Mouse (Mus musculus): ENCODE measurements at regions not wholly inside any gene's neighbourhood (a gene's known extent, or its start where the extent isn't known, plus 50 kb on each side); places are given as distances from the start of the nearest gene placed in this dataset.

DNA sequence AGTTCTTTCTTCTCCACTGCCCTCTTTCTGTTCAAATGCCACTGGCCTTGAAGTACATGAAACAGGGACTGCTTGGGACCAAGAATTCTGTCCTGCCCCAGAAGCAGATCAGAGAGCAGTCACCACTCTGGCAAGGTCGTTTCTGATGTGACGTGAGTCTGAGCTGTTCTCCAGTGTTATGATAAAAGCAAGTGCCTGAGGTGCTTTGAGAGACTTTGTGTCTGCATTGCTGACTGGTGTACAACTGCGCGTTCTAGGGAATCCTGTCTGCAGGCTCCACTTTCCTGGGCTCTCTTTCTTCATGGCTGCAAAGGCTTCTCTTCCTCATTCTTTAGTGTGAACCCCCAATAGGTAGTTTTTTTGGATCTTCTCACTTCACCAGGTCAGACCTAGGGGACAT, 356.8 kb upstream of the Acvr2a start:
- no peak for DNase-seq (ENCODE audit: low spot score)

DNA sequence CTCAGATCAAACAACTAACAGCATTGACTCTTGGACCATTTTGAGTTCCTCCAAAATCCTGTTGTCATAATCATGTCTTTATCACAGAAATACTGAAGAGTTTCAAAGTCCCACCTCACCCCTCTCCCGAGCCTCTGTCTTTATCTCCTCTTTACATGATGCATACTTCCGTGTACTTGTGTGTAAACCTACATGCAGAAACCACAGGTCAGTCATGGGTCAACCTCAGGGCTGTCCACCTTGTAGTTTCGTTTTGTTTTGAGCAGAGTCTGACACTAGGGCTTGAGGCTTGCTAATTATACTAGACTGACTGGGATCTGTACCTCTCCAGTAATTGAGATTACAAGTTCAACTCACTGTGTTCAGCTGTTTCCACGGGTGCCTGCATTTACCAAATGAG, 348.4 kb upstream of the Acvr2a start:
- no peak for DNase-seq (ENCODE audit: low spot score)

DNA sequence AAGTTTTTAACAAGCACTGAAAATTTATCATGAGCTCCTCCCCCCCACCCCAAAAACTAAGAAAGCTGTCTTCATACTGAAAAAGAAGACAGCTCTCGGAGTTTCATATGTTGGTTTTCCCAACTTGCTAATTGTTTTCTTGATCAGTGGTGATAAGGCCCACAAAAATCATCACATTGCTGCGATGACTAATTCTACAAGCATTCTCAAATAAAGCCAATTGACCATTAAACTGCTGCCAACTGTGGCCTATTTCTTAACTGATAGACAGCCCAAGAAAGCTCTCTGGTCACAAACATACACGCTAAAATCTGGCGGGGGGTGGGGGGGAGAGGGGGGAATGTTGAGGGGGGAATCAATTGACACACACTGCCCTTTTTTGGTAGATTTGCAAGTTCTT, 345.0 kb upstream of the Acvr2a start:
- DNase-seq (ENCODE audit: low spot score): no peak

DNA sequence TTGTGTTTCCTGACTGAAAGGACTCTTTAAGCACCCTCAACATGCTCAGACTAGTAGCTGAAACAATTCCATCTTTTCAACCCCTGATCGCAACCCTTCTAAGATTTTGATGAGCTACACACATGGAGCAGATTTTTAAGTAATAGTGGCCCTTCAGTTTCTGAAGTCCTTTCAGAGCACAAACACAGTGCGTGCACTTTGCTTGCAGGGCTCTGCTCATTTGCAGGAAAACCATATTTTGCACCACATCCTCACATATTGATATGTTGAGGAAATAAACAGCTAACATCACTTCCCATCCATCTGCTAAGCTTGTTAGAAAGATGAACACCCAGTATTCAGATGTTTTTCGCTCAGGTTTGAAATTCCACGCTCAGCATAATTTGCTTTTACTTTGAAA, 344.6 kb upstream of the Acvr2a start:
- DNase-seq (ENCODE audit: low spot score): no peak

DNA sequence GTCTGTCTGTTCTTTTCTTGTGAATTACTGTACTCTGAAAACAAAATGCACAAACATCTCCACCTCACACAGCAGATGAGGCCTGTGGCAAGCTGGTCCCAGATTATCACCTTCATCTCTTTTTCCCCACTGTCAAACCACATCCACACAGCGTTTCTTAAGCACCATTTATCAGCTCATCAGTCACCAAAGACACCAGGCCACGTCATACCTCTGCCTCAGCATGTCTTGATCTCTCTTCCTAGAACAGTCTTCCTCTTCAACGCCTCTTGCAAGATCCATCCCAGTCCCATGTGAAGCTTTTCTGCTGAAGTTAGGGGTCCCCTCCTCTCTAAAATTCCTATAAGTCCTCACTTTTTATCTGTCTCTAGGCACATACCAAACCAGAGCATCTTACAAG, 340.8 kb upstream of the Acvr2a start:
- no peak for DNase-seq (ENCODE audit: low spot score)

DNA sequence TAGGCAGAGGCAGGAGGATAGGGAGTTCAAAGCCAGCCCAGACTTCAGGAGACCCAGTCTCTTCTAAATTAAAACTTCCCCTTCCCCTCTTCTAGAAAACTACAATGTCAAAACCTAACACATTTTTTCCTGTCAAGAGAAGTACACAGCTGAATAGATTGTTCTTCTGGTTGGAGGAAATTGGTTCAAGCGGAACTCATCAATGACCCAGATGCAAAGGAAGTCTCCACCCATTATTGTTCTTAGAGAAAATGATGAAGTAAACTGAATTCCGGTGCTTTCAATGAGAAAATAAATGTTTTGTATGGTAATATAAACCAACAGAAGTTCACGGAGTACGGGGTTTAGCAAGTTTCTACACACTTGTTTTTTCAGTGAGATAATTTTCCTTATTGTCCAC, 339.3 kb upstream of the Acvr2a start:
- no peak for DNase-seq (ENCODE audit: low spot score)

DNA sequence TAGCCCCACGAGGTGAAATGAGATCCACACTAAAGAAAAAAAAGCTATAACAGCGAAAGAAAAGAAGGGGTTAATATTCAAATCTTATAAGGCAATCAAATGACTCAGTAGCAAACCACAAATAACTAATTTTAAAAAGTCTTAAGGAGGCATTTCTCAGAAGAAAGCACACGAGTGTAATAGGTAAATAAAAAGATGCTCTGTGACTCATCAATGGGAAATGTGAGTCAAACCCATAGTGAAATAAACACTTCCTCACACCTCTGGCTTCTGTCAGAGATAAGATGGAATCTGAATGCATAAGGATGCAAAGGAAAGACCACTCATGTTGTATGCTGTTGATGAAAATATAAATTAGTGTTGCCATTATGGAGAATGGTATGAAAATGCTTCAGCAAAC, 337.1 kb upstream of the Acvr2a start:
- DNase-seq (ENCODE audit: low spot score): no peak

DNA sequence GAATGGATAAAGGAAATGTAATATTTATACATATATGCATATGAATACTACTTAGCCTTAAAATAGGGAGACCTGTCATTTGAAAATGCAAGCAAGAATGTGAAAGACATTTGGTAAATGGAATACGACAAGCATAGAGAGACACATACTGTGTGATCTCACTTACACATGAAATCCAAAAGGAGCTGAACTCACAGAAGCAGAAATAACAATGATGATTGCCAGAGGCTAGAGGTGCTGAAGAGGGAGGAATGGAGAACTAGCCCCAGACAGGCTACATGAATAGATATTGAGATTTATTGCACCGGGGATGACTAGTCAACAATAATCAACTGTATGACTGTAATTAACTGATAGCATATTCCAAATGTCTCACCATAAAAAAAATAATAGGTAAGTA, 336.6 kb upstream of the Acvr2a start:
- DNase-seq (ENCODE audit: low spot score): no peak

DNA sequence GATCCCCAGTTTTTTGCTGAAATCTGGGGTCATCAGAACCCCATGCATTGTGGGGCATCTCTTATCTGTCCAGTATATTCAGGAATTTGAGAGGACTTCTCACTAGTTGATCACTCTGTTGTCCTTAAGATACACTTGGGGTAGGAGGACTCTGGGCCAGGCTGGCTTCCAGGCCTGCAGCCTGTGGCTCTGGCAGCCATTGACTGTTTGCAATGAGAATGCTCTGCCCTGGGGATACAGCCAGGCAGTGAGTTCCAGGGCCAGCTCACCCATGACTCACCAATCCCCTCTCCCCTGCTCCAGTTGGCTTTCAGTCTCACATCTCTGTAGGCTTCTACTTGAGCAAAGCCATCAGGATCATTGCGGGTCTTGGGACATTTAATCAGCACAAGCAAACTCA, 334.3 kb upstream of the Acvr2a start:
- no peak for DNase-seq (ENCODE audit: low spot score)

DNA sequence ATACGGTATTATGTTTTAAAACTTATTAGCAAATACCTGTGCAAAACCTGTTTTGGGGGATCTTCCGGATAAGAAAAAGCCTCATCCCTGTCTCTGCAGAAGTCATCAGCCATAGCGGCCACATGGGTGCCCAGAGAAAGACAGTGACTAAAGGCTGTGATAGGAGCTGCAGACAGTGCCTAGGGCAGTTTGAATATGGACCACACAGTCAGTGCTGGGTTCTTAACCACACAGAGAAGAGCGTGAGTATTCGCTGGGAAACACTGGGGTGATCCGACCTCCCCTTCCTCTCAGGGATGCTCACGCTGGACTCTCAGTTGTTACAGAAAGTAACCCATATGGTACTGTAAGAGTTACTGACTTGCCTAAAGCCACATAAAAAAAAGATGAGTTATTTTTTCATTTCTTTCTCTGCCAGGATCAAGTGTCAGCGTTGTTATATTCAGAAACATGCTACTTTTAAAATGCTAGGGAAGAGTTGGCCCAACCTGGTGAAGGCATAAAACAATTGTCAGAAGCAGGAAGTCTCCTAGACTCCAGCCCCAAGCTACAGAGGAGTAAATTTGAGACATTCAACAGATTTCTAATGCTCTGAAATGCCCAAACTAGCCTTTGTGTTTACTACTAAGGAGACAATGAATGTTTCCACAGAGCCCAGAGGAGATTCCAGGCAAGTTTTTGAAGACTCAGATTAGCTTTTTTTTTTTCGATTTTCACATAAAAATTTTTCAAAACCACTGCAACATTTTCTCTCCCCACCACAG, 333.3 kb upstream of the Acvr2a start:
- no peak for DNase-seq (ENCODE audit: low spot score)

DNA sequence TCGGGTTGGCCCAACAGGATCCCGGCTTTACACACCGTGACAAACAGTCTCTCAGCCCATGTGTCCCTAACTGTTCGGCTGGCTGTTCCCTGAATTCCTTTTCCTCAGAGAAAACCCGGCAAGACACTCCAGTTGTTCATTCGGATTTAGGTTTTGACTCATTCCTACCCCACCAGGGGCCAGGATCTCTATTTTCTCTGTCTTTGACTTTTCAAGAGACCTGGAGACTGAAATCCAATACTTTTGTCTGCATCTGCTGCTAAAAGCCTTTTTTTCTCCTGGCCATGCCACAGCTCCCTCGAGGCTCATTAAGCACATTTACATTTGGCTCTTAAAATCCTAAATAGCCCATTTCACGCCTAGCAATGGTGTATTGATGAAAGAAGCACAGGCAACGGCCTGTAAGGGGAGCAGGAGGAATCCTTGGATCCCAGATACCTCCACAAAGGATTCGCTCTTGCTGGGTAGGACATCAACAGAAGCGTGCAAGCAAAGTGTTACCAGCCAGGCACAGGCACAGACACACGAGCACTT, 332.6 kb upstream of the Acvr2a start:
- DNase-seq (ENCODE audit: low spot score): peak; percentile 75

DNA sequence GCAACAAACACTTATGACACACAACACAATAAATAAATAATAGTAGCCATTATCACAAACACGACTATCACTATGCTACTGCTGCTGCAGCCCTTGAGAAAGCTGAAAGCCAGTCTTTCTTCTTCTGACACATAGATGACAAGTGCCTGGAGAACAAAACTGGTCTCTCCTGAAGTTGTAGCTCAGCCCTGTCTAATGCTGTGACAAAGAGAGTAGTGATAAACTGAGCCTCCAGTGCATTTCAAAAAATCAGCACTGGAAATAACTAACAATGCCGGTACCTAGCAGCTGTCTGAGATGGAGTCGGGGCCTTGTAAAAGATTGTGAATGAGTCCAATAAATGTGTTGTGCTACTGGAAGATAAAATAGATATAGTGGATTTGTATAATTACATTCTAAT, 320.3 kb upstream of the Acvr2a start:
- DNase-seq (ENCODE audit: low spot score): no peak

DNA sequence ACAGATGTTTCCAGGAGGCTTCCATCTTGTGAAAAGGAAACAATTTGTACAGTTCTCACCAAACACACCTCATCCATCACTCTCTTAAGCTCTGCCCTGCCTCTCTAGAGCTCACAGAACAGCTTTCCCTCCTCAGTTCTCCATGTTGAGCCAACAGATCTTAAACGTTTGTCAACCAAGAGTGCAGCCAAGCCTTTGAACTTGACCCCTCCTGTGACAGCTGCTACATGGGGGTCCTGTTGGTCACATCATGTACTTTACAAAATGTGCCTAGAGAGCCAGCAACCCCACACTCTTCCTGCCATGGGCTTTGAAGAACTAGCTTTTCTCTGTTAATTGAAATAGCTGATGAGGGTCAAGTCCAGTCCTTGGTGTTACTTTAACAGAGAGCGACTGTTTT, 319.8 kb upstream of the Acvr2a start:
- peak; percentile 50 for DNase-seq (ENCODE audit: low spot score)

DNA sequence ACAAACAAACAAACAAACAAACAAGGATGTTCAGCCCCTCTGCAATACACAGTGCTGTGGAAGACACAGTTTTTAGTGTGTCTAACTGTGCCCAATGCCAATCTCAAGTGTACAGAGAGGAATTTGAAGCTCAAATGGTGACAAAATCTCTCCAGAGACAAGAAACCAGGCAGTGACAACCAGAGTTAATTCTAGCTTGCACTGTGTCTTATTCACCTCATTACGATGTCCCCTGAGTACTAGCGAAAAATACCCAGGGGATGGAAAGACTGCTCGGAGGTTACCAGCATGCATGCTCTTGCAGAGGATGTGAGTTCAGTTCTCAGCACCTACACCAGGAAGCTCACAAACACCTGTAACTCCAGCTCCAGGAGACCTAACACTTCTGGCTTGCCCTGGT, 319.3 kb upstream of the Acvr2a start:
- DNase-seq (ENCODE audit: low spot score): no peak

DNA sequence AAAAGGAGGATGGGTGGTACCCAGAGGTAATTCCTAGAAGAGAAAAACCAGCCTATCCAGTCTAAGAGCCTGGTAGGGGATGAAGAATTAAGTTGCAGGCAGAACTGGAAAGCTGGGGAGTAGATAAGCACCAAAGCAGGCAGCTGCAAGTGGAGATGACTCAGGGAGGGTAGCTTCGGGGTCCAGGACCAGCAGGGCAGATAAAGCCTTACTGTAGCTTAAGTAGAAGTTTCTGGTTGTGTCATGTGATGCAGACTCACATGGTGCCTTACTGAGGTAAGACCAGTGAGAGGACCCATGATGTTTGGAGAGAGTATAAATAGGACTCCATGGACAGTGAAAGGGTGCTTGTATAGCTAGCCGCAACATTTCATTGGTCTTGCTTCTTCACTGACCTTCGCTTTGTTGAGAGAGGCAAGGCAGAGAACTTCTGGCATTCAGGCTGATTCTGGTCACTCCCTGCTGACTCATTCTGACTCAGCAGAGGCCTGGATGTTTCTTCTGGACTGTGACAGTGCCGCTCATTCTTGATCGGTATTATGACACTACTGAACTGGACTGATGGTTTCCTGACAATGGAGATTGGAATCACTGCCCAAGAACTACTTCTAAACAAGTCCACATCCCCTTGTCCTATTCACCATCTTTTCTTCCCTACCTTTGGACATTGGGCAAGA, 315.7 kb upstream of the Acvr2a start:
- no peak for DNase-seq (ENCODE audit: low spot score)

DNA sequence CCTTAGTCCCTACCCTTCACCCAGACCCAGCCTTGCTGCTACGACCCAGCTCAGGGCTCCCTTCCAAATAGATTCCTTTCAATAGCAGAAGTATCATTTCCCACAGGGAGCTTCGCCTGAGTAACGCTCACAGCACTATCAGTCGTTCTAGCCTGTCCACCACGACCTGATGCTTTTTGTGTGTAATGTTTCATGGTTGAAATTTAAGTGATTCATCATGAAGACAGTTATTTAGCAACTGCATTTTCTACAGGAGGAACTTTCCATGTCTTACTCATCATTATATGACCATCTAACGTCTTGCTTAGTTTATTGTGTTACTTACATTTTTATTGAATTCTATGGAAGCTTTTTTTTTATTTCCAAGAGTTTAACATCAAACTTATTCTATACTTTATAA, 314.5 kb upstream of the Acvr2a start:
- no peak for DNase-seq (ENCODE audit: low spot score)

DNA sequence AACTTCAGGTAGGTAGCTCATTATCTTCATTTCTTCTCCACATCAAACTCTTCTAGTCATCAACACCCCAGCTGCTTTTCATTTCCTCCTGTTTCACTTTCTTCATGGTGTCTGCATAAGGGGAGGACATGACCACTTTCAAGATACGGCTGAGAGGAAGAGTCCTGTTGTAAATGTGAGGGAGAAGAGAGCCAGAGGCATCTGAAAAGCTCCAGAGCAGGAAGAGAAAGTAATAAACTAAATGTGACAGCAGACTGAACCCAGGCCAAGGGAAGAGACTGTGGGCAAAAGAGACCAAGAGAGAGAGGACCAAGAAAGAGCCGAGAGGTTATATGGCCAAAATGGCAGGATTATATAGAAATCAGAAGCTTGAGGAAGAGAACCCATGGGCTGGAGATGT, 312.5 kb upstream of the Acvr2a start:
- no peak for DNase-seq (ENCODE audit: low spot score)

DNA sequence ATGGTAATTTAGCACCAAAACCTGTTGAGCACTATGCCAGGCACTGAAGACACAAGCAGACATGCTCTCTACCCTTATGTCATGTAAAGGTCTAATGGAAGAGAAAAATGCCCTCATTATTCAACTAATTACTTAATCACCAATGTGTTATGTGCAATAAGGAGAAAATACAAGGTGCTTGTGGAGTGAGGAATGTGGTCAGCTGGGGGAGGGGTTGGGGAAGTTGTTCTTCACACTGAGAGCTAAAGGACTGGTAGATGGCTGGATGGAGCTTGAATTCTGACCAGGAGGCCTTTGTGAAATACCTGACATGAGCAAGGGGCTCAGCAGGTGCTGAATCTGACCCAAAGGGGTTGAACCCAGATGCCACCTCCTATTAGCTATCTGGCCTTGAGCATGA, 300.1 kb upstream of the Acvr2a start:
- DNase-seq (ENCODE audit: low spot score): no peak

DNA sequence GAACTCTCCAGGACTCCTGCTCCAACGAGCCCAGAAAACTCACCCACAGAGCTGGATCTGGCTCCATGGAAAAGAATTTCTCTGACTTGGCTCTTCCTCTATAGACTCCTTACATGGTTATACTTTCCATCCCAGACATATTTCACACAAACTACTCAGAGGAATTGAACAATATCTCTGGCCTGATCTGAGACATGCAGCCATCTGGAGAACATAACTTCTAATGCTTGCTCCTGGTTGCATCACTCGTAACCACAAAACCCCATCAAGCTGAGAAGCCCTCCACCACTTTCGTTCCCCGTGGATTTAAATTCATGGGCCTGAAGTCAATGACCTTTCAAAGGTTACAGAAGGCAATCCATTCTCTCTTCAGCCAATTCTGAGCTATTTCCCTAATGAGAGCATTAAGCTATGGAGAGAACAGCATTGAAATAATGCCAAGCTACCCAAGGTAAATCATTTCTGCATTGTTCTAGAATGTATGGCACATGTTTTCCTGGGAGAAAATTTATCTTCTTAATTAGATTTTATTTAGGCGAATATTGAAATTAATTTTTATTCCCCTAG, 294.0 kb upstream of the Acvr2a start:
- DNase-seq (ENCODE audit: low spot score): no peak

DNA sequence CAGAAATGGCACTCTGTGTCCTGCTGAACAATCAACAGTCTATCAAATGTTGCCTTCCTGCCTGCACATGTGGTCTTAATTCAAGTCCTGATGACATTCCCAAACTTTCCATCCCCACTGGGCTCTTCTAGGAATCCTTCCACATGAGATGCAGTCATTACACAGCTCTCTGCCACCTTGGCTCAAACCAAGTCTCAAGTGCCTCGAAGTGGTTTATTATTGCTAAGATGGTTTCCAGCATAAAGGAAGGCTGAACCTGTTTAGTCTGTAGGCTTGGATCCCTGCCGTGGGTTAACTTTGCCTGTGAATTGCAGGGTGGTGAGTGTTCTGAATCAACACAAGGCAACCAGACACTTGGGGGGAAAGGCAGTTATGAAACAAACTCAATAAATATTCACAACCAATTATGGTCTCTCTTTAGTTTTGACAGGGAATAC, 293.4 kb upstream of the Acvr2a start:
- peak; percentile 52 for DNase-seq (ENCODE audit: low spot score)

DNA sequence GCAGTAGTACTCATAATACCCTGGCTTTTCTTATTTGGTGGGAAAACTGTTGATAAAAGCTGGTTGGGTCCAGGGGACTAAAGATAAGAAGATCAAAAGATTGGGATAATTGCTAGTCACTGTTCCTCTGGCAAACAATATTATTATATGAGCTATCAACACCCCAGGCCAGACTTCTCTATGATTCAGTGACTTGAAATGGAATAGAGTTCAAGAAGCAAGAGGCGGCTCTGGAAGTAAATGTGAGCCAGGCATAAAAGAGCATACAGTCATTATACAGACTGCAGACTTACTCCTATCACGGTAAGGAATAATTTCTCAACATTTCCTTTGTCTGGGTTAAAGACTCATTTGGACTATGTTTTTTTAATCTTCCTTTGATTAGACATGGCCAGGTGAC, 278.5 kb upstream of the Acvr2a start:
- DNase-seq (ENCODE audit: low spot score): no peak

DNA sequence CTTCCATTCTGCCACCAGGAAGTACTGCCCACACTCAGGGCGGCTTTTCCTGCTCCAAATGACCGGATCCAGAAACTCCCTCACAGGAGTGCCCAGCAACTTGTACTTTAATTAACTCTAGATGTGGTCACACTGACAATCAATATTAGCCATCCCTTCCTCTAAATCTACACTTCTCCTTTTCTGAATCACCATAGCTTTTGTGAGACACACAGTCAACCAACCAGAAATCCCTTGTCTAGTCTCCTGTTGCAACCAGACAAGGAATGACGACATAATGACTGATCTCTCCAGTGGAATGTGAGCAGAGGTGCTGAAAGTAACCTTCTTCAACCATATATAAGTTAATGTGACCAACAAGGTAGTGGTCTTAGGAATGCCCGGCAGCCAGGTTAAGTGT, 277.0 kb upstream of the Acvr2a start:
- DNase-seq (ENCODE audit: low spot score): no peak

DNA sequence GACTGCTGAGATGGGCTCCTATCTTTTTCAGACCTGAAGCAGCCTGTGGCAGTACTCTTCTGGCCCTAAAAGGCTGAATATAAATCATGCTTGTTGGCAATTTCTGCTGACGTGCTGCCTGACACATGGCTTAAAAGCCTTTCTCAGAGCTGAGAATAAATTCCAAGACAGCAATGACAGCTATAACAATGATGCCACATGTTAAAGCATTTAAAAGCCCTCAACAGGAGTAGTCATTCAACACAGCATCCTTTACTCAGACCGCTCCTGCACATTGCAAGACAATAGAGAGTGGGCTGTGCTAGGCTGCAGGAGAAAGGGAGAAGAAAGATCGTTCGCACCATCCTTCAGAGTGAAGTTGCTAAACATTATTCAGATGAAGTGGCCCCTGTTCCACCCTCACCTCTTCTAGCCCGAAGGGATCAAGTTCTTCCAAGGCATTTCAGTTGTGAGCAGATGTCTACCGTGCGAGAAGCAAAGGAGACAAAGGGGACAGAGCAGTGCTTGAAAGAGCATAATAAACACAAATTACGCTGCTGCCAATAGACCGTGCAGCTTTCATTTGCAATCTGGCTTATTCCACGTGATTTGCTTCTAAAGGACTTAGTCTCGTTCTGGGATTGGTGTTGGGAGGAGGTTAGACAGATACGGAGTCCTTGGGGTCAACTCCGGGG, 275.1 kb upstream of the Acvr2a start:
- DNase-seq (ENCODE audit: low spot score): peak; percentile 76
